6 mouse cellular contexts compared by ENCODE assay signal in genomic region chr8:118777507-118777906, GRCm38 (mm10).
DNase-seq lines count a peak whose midpoint lies in the region; TF ChIP-seq lines count a peak whose summit lies in the region.
"Not testable (repeated sequence)": the region's sequence is repeated elsewhere in the genome, so short reads cannot be mapped to it uniquely, and the experiment has no call there.

No protein-coding gene starts in this region.

- DNase-seq in ES-CJ7 (ENCODE audit: low read depth, low spot score) (peak; percentile 54), R1 (ENCODE audit: low read depth, low spot score) (peak; percentile 42), ZHBTc4 (ENCODE audit: low read depth, low spot score) (peak; percentile 76)
- DNase-seq in heart, adult 11 months: peak; percentile 86

- not testable (repeated sequence) for H3K27me3 ChIP-seq in ES-Bruce4 (ENCODE audit: control insufficient read depth, insufficient read depth, low read length, poor library complexity, severe bottlenecking)

- H3K4me3 ChIP-seq in ES-Bruce4 (ENCODE audit: low read depth, low read length); brown adipose tissue, adult 24 weeks (ENCODE audit: insufficient read depth, low read depth, low read length): not testable (repeated sequence)

- not testable (repeated sequence) for TF ChIP-seq EP300 in ES-Bruce4 (IDR thresholded peaks at IDR 0.05; ENCODE audit: insufficient read depth, low read depth, low read length)

- not testable (repeated sequence) for H3K36me3 ChIP-seq in ES-Bruce4 (ENCODE audit: control insufficient read depth, insufficient read depth, low read length, poor library complexity, severe bottlenecking)

- not testable (repeated sequence) for TF ChIP-seq CTCF in ES-Bruce4 (IDR thresholded peaks at IDR 0.05; ENCODE audit: low read depth, low read length)

- not testable (repeated sequence) for TF ChIP-seq POLR2A in ES-Bruce4 (IDR thresholded peaks at IDR 0.05; ENCODE audit: insufficient read depth, low read length)

- peak overlapping the region; percentile 32; the same call in 1 of the 2 replicates for H3K27ac ChIP-seq in ES-Bruce4 (ENCODE audit: insufficient read depth, low read length)
- 0 out of 2 replicates have a peak overlapping the region, but pooled peaks have one; percentile 40 for H3K27ac ChIP-seq in brown adipose tissue, adult 24 weeks (replicated peaks; ENCODE audit: low read depth, low read length)

- H3K9ac ChIP-seq in ES-Bruce4 (ENCODE audit: low read depth, poor library complexity, severe bottlenecking): not testable (repeated sequence)

- H3K9me3 ChIP-seq in ES-Bruce4 (replicated peaks; ENCODE audit: control insufficient read depth, insufficient read depth, low read length, poor library complexity, severe bottlenecking): peaks cover 11% of the 10 kb centered on the region; the same call in 1 of the 2 replicates

- H3K4me1 ChIP-seq in ES-Bruce4 (ENCODE audit: control insufficient read depth, insufficient read depth, low read length); brown adipose tissue, adult 24 weeks (ENCODE audit: control insufficient read depth, insufficient read depth, insufficient read length, low read length): not testable (repeated sequence)
